Mouse (Mus musculus): Measurements from ENCODE around the gene Zfp580. TPM values are rescaled to one million over a fixed set of nuclear protein-coding genes. Genes with fewer than 3 reads are reported as not detected.

Gene Zfp580
- total RNA-seq, 2 experiments from 2014 or later: 3.0 to 4.1 TPM

- no peak for DNase-seq
- no peak overlapping the region; the same call in 1 of the 2 replicates for H3K27ac ChIP-seq
- no peak for TF ChIP-seq CTCF (IDR thresholded peaks at IDR 0.05)
- intact Hi-C loops (cut with DNase I): loop anchor here (2.0 kb wide), 1 partner anchor 43 kb away; the partner anchor contains the start of gene Rasl2-9
- H3K4me3 ChIP-seq: peak overlapping the region; percentile 13
Measured at GRCm38 (mm10) chr7:5081939-5082338, 30.6 kb downstream of the Zfp580 start.

GRCm38 (mm10) chr7:5083325-5084105, 32.2 kb downstream of the Zfp580 start:
- intact Hi-C loops (cut with DNase I): no loop called here
- no peak overlapping the region for H3K4me3 ChIP-seq
- no peak for TF ChIP-seq CTCF (IDR thresholded peaks at IDR 0.05)
- no peak for DNase-seq
- peak overlapping the region; percentile 35; the same call in 1 of the 2 replicates for H3K27ac ChIP-seq

GRCm38 (mm10) chr7:5085512-5085911, 34.2 kb downstream of the Zfp580 start:
- no peak overlapping the region for H3K27ac ChIP-seq
- intact Hi-C loops (cut with DNase I): no loop called here
- DNase-seq: no peak
- no peak for TF ChIP-seq CTCF (IDR thresholded peaks at IDR 0.05)
- no peak overlapping the region for H3K4me3 ChIP-seq

- intact Hi-C loops (cut with DNase I): no loop called here
- H3K4me3 ChIP-seq: no peak overlapping the region
- no peak for DNase-seq
- TF ChIP-seq CTCF (IDR thresholded peaks at IDR 0.05): no peak
- H3K27ac ChIP-seq: no peak overlapping the region
Measured at GRCm38 (mm10) chr7:5086921-5087440, 35.6 kb downstream of the Zfp580 start.

- no peak overlapping the region for H3K4me3 ChIP-seq
- H3K27ac ChIP-seq: no peak overlapping the region
- TF ChIP-seq CTCF (IDR thresholded peaks at IDR 0.05): no peak
- DNase-seq: no peak
- intact Hi-C loops (cut with DNase I): no loop called here
Measured at GRCm38 (mm10) chr7:5087886-5088285, 36.5 kb downstream of the Zfp580 start.

- Histone ChIP-seq H3K4me3 (no peak overlapping the region), H3K27ac (no peak overlapping the region)
- intact Hi-C loops (cut with DNase I): no loop called here
- no peak for DNase-seq
- no peak for TF ChIP-seq CTCF (IDR thresholded peaks at IDR 0.05)
Measured at GRCm38 (mm10) chr7:5089853-5090252, 38.5 kb downstream of the Zfp580 start.

- Histone ChIP-seq H3K4me3 (no peak overlapping the region), H3K27ac (no peak overlapping the region)
- TF ChIP-seq CTCF (IDR thresholded peaks at IDR 0.05): no peak
- intact Hi-C loops (cut with DNase I): no loop called here
- no peak for DNase-seq
Measured at GRCm38 (mm10) chr7:5091008-5091728, 39.8 kb downstream of the Zfp580 start.

- DNase-seq: no peak
- peak overlapping the region; percentile 24; the same call in 1 of the 2 replicates for H3K27ac ChIP-seq
- TF ChIP-seq CTCF (IDR thresholded peaks at IDR 0.05): no peak
- intact Hi-C loops (cut with DNase I): no loop called here
- H3K4me3 ChIP-seq: no peak overlapping the region
Measured at GRCm38 (mm10) chr7:5092381-5092780, 41.0 kb downstream of the Zfp580 start.

- intact Hi-C loops (cut with DNase I): no loop called here
- no peak for DNase-seq
- no peak overlapping the region for H3K4me3 ChIP-seq
- H3K27ac ChIP-seq: peak overlapping the region; percentile 6; the same call in 1 of the 2 replicates
- no peak for TF ChIP-seq CTCF (IDR thresholded peaks at IDR 0.05)
Measured at GRCm38 (mm10) chr7:5092831-5093510, 41.6 kb downstream of the Zfp580 start.

- H3K27ac ChIP-seq: no peak overlapping the region
- intact Hi-C loops (cut with DNase I): no loop called here
- DNase-seq: no peak
- no peak for TF ChIP-seq CTCF (IDR thresholded peaks at IDR 0.05)
- no peak overlapping the region for H3K4me3 ChIP-seq
Measured at GRCm38 (mm10) chr7:5098769-5099168, 47.4 kb downstream of the Zfp580 start.

- intact Hi-C loops (cut with DNase I): no loop called here
- H3K4me3 ChIP-seq: no peak overlapping the region
- TF ChIP-seq CTCF (IDR thresholded peaks at IDR 0.05): no peak
- no peak for DNase-seq
- no peak overlapping the region for H3K27ac ChIP-seq
Measured at GRCm38 (mm10) chr7:5099796-5100195, 48.5 kb downstream of the Zfp580 start.

GRCm38 (mm10) chr7:5101066-5101663, 49.8 kb downstream of the Zfp580 start:
- intact Hi-C loops (cut with DNase I): no loop called here
- Histone ChIP-seq H3K4me3 (no peak overlapping the region), H3K27ac (no peak overlapping the region)
- no peak for TF ChIP-seq CTCF (IDR thresholded peaks at IDR 0.05)
- no peak for DNase-seq

Data from gastrocnemius, adult 2 months (tissue).